Mouse (Mus musculus) liver, adult 2 months (tissue): ENCODE measurements around the gene Cutal.

Experiments used
- CTCF ChIP-seq: fragments of 200-500 bp; IDR thresholded peaks from 2 replicates; pipeline ENCODE4 v1.5.1; 2011; ENCODE audit warnings: low read depth, low read length, control low read depth
- POLR2A ChIP-seq: fragments of 200-500 bp; IDR thresholded peaks from 2 replicates; pipeline ENCODE4 v1.6.1; 2011; ENCODE audit warnings: low read length, control low read depth; ENCODE audit not compliant: insufficient read depth; ENCODE audit errors: extremely low read depth

- TF ChIP-seq POLR2A (no peak), CTCF (no peak)
Measured at GRCm38 (mm10) chr2:34900412-34900811, 26.2 kb downstream of the Cutal start.
